In genomic region chr8:26449291-26449690, GRCm38 (mm10) we compare ENCODE assay signal across 19 mouse cellular contexts.
"Had no signal": no experiment of that assay in that cellular context is flagged by ENCODE, and none has a peak within 500 bp of the region (broad histone marks: within the 10 kb centered on the region; RNA-seq: fewer than 3 reads in every experiment).

No protein-coding gene starts in this region.

- H3K27me3 ChIP-seq: midbrain, embryonic 13.5 days; midbrain, embryonic 15.5 days; neural tube, embryonic 13.5 days; neural tube, embryonic 15.5 days had no signal

- H3K36me3 ChIP-seq: midbrain, embryonic 10.5 days; midbrain, embryonic 13.5 days; midbrain, embryonic 15.5 days; neural tube, embryonic 13.5 days; neural tube, embryonic 15.5 days had no signal

- H3K9me3 ChIP-seq: midbrain, embryonic 10.5 days; midbrain, embryonic 13.5 days; midbrain, embryonic 15.5 days; neural tube, embryonic 13.5 days; neural tube, embryonic 15.5 days had no signal

- H3K4me1 ChIP-seq: midbrain, embryonic 13.5 days had no signal

- H3K4me2 ChIP-seq: lung, embryonic 14.5 days; midbrain, embryonic 13.5 days; midbrain, embryonic 15.5 days; neural tube, embryonic 13.5 days; neural tube, embryonic 15.5 days had no signal

- H3K27ac ChIP-seq: liver, embryonic 14.5 days; midbrain, embryonic 10.5 days; midbrain, embryonic 13.5 days; midbrain, embryonic 15.5 days; neural tube, embryonic 13.5 days; neural tube, embryonic 15.5 days had no signal

- ATAC-seq: midbrain, embryonic 13.5 days; midbrain, embryonic 15.5 days had no signal

- DNase-seq: lung, adult 18-20 months; lung, embryonic 14.5 days; lung, postnatal 10 days; lung, postnatal 4 days; retina, postnatal 1 day; right cerebral cortex, adult 18-20 months; right cerebral cortex, postnatal 25 days; right cerebral cortex, postnatal 4 days; spleen, adult 18-20 months; thymus, adult 18-20 months; thymus, postnatal 14 days; thymus, postnatal 36 days had no signal

- H3K4me3 ChIP-seq: midbrain, embryonic 10.5 days; midbrain, embryonic 13.5 days; midbrain, embryonic 15.5 days; myocyte; neural tube, embryonic 13.5 days; neural tube, embryonic 15.5 days had no signal

- H3K9ac ChIP-seq: liver, embryonic 14.5 days; lung, embryonic 14.5 days; midbrain, embryonic 13.5 days; midbrain, embryonic 15.5 days; neural tube, embryonic 13.5 days; neural tube, embryonic 15.5 days had no signal
